Mouse (Mus musculus) testis, adult 2 months (tissue): ENCODE results near the gene Far2. TPM values are rescaled to one million over a fixed set of nuclear protein-coding genes. Genes with fewer than 3 reads are reported as not detected.

Experiments used
- H3K27ac ChIP-seq: fragments of 200-500 bp; 2 replicates; pipeline ENCODE4 v1.5.1; 2012; ENCODE audit warnings: low read depth, low read length; ENCODE audit not compliant: control insufficient read depth, insufficient read depth
- H3K27me3 ChIP-seq: fragments of 200-500 bp; 2 replicates; pipeline ENCODE4 v1.6.1; 2012; ENCODE audit warnings: mild to moderate bottlenecking, low read length, moderate library complexity; ENCODE audit not compliant: control insufficient read depth, insufficient read depth
- H3K36me3 ChIP-seq: fragments of 200-500 bp; 2 replicates; pipeline ENCODE4 v1.6.1; 2012; ENCODE audit warnings: mild to moderate bottlenecking, low read length; ENCODE audit not compliant: control insufficient read depth, insufficient read depth
- H3K4me1 ChIP-seq: fragments of 200-500 bp; 2 replicates; pipeline ENCODE4 v1.6.1; 2012; ENCODE audit warnings: low read length; ENCODE audit not compliant: control insufficient read depth, insufficient read depth
- H3K4me3 ChIP-seq: fragments of 200-500 bp; 2 replicates; pipeline ENCODE4 v1.5.1; 2012; ENCODE audit warnings: low read depth, mild to moderate bottlenecking, low read length, moderate library complexity, mixed read lengths; ENCODE audit not compliant: control insufficient read depth
- CTCF ChIP-seq: fragments of 200-500 bp; IDR thresholded peaks from 2 replicates; pipeline ENCODE4 v1.5.1; 2012; ENCODE audit warnings: low read depth, mild to moderate bottlenecking, inconsistent platforms, low read length, moderate library complexity; ENCODE audit not compliant: control insufficient read depth, insufficient read depth, insufficient replicate concordance
- POLR2A ChIP-seq: fragments of 200-500 bp; IDR thresholded peaks from 2 replicates; pipeline ENCODE4 v1.6.1; 2012; ENCODE audit warnings: low read depth, mild to moderate bottlenecking, inconsistent platforms, low read length, moderate library complexity; ENCODE audit not compliant: control insufficient read depth
- polyA plus RNA-seq: library from polyadenylated mRNA; depleted of rRNA; stranded (reverse); fragments of >200 nt; gene quantifications from 2 replicates; pipeline ENCODE4 v1.2.3, GENCODE M21; 2012

Gene Far2
- polyA plus RNA-seq, 1 experiment = 0.68 TPM

DNA sequence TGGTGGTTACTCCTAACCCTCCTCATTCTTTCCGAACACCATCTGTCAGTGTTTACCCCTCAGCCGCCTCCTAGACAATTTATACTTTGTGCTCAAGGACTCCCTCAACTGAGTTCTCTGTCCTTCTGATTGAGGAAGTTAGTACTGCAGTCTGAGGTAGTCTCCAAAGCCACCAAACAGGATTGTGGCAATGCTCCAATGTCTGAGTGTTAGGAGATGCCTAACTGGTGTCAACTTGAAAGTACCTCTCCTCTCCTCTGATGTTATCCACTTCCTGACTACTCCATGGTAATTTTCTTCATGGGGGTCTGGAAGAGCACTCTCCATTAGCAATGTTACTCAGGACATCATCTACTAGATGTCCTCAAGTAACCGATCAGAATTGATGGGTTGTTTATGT lies 54.9 kb downstream of the Far2 start:
- Histone ChIP-seq H3K27ac (no peak overlapping the region), H3K4me3 (no peak overlapping the region), H3K27me3 (no peaks in the 10 kb centered on the region), H3K4me1 (no peaks in the 10 kb centered on the region), H3K36me3 (no peaks in the 10 kb centered on the region)
- no peak for TF ChIP-seq POLR2A
- no peak for TF ChIP-seq CTCF

GRCm38 (mm10) chr6:148102434-148102833 lies 55.4 kb downstream of the Far2 start:
- Histone ChIP-seq H3K4me1 (no peaks in the 10 kb centered on the region), H3K36me3 (no peaks in the 10 kb centered on the region), H3K4me3 (no peak overlapping the region), H3K27ac (no peak overlapping the region), H3K27me3 (no peaks in the 10 kb centered on the region)
- no peak for TF ChIP-seq CTCF
- no peak for TF ChIP-seq POLR2A

GRCm38 (mm10) chr6:148104212-148104611 lies 57.2 kb downstream of the Far2 start:
- no peak for TF ChIP-seq POLR2A
- no peak for TF ChIP-seq CTCF
- Histone ChIP-seq H3K4me1 (no peaks in the 10 kb centered on the region), H3K4me3 (no peak overlapping the region), H3K36me3 (no peaks in the 10 kb centered on the region), H3K27me3 (no peaks in the 10 kb centered on the region), H3K27ac (no peak overlapping the region)

- H3K36me3 ChIP-seq = no peaks in the 10 kb centered on the region
- no peak overlapping the region for H3K27ac ChIP-seq
- TF ChIP-seq CTCF (no peak), POLR2A (no peak)
- no peak overlapping the region for H3K4me3 ChIP-seq
- H3K4me1 ChIP-seq = no peaks in the 10 kb centered on the region
- H3K27me3 ChIP-seq = no peaks in the 10 kb centered on the region
Measured at GRCm38 (mm10) chr6:148105722-148106268, 58.7 kb downstream of the Far2 start.

GRCm38 (mm10) chr6:148108741-148109472 lies 61.8 kb downstream of the Far2 start:
- Histone ChIP-seq H3K27me3 (no peaks in the 10 kb centered on the region), H3K27ac (no peak overlapping the region)
- TF ChIP-seq POLR2A (no peak), CTCF (no peak)

GRCm38 (mm10) chr6:148110996-148111633 lies 64.1 kb downstream of the Far2 start:
- Histone ChIP-seq H3K36me3 (no peaks in the 10 kb centered on the region), H3K4me1 (no peaks in the 10 kb centered on the region), H3K27me3 (no peaks in the 10 kb centered on the region), H3K4me3 (no peak overlapping the region), H3K27ac (no peak overlapping the region)
- TF ChIP-seq CTCF (no peak), POLR2A (no peak)

More at GRCm38 (mm10) chr6:148108741-148109472, 61.8 kb downstream of the Far2 start:
- Histone ChIP-seq H3K4me3 (no peak overlapping the region), H3K4me1 (no peaks in the 10 kb centered on the region), H3K36me3 (no peaks in the 10 kb centered on the region)

DNA sequence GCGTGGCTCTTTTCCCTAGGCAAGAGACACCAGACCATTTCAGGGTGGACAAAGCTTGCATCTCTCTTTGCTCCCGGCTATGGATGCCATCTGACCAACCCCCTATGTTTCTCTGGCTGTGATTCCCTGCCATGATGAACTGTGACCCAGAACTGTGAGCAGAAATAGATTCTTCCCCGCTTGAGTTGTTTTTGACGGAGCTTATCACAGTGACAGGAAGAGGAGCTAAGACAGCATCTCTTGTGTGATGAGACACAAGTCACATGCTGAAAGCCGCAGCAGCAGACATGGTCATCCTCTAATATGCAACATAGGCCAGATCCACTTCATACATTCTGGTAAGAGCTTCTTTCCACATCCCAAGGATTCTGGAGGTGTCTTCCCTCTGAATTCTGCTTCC lies 69.3 kb downstream of the Far2 start:
- Histone ChIP-seq H3K4me3 (no peak overlapping the region), H3K4me1 (no peaks in the 10 kb centered on the region), H3K27me3 (no peaks in the 10 kb centered on the region), H3K36me3 (no peaks in the 10 kb centered on the region), H3K27ac (no peak overlapping the region)
- TF ChIP-seq POLR2A = no peak
- TF ChIP-seq CTCF = no peak
